Mouse (Mus musculus) left cerebral cortex, adult 8-10 months (tissue): ENCODE data around the gene Hist1h2bg. TPM values are rescaled to one million over a fixed set of nuclear protein-coding genes. Genes with fewer than 3 reads are reported as not detected.
A peak's percentile ranks its signal among the peaks of the same experiment; 100 is the strongest.
"Not testable (repeated sequence)": the region's sequence is repeated elsewhere in the genome, so short reads cannot be mapped to it uniquely, and the experiment has no call there.

Experiments
- DNase-seq, 2 experiments: peaks; one replicate each; pipeline ENCODE4 v3.0.0; 2022; ENCODE audit warnings: low spot score in 2 of 2
- total RNA-seq, 4 experiments: library from RNA; stranded (reverse); gene quantifications; 2 replicates each; pipeline ENCODE4 v1.2.4; 2022

Gene Hist1h2bg
- total RNA-seq, 4 experiments from 2014 or later: 60.3 to 72.4 (median 70.0) TPM

DNA sequence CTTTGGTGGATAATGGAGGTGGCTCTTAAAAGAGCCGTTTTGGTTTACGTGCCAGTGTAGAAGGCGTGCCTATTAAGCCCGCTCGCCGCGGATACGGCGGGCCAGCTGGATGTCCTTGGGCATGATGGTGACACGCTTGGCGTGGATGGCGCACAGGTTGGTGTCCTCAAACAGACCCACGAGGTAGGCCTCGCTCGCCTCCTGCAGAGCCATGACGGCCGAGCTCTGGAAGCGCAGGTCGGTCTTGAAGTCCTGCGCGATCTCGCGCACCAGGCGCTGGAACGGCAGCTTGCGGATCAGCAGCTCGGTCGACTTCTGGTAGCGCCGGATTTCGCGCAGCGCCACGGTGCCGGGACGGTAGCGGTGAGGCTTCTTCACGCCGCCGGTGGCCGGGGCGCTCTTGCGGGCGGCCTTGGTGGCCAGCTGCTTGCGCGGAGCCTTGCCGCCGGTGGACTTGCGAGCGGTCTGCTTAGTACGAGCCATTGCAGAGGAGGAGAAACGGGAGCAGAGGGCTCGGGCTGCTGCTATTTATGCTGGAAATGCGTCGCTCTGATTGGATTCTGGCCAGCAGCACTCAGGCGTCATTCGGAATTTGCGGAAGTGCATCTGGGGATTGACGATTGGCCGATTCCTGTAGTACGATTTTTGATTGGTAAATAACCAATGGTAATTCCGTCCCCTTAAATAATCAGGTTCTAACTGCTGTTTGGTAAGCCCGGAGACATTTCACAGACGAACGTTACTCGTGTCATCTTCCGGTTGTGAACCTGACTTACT, 9.1 kb upstream of the Hist1h2bg start, which contains the start of gene Hist1h3e:
TSS of gene Hist1h3e (minus strand) at position 487 of the 777 bp plus-strand sequence.
- peak; percentile 91 to 94 for DNase-seq

DNA sequence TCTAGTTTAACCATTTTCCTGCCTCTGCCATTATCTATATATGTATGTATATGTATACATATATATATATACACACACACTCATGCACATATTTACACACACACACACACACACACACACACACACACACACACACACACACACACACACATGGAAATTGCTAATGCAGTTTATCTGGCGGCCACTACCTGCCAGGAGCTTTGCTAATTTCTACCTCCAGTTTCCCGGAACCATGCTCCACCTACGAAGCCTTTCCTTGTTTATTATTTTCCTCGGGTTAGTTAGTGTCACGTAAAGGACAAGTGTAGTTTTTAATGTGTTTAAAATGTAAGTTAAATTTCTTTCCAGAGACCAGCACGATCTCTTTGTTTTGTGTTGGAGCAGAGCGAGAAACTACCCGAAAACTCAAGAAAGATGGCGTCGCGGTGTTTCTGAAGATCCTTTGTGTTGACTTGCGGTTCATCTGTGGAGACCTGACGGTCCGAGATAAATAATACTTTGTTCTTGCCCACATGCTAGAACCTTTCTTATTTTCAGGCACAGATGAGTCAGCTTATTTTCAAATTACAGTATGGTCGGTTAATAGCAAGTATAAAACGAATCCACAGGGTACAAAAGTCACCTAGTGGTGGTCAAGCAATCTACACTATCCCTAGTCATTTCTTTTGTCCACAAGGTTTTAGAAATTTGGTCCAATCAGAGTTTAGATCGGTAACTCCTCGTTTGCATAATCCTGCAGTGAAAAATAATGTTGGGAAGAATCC, 8.3 kb upstream of the Hist1h2bg start:
- no peak for DNase-seq

DNA sequence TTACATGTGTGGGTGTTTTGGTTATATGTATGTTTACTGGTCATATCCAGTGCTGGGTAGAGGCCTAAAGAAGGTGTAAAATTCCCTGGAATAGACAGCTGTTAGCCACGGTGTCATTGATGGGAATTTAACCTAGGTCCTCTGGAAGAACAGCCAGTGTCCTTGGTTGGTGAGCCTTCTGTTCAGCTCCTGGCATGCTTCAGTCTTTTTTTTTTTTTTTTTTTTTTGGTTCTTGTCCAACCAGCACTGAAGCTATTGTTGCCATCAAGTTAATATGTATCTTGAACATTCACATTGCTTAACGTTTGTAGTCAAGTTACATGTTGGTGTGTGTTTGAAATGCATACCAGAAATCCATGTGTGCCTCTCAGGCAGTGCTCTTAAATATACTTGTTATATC, 6.7 kb upstream of the Hist1h2bg start:
- DNase-seq: no peak

DNA sequence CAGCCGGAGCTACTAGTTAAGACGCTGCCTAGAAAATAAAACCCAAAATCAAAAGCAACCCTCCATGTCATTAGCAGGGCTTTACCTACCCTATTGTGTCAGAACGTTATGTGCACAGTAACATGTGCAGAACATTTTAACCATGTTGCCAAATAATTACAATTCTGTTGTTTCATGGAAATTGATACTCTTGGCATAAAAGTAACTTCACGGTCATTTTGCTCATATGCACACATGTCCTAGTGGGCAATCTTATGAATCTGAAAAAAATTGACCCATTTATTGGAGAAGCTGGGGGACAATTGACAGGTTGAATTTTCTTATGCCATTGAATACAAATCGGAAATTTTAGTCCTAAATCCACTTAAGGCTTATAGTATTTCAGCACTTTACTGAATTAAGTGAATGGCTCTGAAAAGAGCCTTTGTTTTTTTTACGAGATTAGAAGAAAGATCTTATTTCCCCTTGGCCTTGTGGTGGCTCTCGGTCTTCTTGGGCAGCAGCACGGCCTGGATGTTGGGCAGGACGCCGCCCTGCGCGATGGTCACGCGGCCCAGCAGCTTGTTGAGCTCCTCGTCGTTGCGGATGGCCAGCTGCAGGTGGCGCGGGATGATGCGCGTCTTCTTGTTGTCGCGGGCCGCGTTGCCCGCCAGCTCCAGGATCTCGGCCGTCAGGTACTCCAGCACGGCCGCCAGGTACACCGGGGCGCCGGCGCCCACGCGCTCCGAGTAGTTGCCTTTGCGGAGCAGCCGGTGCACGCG, 755 bp upstream of the Hist1h2bg start:
- not testable (repeated sequence) for DNase-seq

DNA sequence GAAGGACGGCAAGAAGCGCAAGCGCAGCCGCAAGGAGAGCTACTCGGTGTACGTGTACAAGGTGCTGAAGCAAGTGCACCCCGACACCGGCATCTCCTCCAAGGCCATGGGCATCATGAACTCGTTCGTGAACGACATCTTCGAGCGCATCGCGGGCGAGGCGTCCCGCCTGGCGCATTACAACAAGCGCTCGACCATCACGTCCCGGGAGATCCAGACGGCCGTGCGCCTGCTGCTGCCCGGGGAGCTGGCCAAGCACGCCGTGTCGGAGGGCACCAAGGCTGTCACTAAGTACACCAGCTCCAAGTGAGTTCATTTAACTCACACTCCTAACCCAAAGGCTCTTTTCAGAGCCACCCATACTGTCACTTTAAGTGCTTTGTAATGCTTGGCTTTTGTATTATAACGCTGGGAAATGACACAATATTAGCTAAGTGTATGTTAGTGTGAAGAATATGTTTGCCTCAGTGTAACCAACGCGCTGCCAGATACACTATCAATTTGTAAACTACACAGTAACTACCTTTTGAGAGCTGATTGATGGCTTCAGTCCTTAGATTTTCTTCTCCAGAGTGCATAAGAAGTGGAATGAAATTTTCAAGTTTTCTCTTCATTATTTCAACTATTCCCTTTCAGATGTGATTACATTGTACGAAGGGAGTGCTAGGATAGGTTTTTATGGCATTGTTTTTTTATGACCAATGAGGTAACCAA, 465 bp downstream of the Hist1h2bg start:
- DNase-seq: not testable (repeated sequence)

DNA sequence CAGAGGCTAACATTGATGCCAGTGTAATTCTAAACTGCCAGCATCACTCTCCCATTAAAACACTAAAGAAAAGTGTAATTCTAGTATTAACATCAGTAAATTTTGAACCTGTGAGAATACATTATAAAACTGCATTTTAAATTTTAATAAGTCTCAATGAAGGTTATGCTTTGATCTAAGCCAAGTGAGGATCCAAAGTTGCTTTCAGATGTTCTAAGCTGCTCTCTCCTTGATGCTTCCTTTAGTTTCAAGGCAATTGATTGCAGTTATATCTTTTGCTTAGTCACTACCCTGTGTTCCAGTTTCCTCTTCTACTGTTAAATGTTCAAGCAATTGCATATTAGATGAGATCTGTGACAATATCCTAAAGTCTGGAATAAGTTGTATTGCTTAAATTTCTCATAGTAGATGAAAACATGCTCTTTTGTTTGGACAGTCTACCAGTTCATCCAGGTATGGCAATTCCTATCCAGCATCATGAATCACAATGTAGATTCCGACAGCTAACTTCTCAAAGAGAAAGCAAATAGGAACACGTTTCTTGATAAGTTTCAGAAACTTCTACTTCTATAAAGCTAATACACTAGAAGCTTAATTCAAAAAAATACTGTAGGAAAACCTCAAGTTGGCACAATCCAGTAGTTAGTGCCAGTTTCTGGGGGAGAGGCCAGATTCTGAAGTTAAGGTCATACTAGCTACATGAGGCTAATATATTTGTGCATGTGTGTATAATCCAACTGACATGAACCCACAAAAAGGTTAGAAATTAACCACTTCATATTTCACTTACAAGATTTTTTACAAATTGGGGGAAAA, 1.2 kb downstream of the Hist1h2bg start:
- DNase-seq: no peak

DNA sequence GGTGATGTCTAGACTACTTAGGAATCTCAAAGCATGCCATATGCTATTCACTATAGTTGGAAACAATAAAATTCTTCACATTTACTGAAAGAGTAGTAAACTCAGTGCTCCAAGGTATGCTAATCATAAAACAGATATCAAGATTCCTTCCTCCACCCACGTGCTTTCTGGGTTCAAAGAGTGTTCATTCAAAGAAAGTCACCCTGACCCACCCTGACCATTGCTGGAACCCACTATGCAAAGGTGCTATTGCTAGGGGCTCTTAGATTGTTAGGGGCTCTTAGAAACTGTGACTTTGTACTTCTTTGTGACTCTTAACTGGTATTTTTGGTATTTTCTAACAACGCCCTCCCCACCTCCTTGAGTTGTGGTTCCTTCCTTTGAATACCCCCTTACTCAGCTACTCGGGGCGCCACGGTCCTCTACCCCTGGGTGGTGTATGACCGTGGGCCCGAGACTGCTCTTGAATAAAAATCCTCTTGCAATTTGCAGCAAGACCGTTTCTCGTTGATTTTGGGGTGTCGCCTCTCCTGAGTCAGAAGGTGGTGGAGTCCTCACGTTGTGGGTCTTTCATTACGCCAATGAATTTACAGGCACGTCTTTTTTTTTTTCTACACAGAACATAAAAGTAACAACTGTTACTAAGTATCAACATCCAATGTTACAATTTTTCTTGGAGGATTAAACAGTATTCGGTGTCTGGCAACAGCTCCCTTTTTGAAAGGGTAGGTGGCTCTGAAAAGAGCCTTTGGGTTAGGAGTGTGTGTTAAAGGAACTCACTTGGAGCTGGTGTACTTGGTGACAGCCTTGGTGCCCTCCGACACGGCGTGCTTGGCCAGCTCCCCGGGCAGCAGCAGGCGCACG, 2.1 kb downstream of the Hist1h2bg start:
- DNase-seq: not testable (repeated sequence)

DNA sequence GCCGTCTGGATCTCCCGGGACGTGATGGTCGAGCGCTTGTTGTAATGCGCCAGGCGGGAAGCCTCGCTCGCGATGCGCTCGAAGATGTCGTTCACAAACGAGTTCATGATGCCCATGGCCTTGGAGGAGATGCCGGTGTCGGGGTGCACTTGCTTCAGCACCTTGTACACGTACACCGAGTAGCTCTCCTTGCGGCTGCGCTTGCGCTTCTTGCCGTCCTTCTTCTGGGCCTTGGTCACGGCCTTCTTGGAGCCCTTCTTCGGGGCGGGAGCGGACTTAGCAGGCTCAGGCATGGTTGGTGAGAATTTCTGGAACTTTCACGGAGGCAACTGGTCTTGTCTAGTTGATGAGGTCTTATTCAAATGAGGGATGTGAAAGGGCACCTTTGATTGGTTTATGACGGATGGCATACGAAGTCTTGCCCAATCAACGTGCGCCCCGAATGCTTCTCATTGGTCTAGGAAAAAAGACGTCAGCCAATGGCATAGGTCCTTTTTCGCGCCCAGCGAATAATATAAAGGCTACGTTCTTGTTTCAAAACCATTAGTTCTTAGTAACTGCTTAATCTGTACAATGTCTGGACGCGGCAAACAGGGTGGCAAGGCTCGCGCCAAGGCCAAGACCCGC, 2.8 kb downstream of the Hist1h2bg start, which contains the start of the genes Hist1h2bf and Hist1h2ad:
TSS of gene Hist1h2bf (minus strand) at position 299 of the 627 bp plus-strand sequence.
TSS of gene Hist1h2ad (plus strand) at position 484 of the 627 bp plus-strand sequence.
- DNase-seq: peak; percentile 74 to 96

DNA sequence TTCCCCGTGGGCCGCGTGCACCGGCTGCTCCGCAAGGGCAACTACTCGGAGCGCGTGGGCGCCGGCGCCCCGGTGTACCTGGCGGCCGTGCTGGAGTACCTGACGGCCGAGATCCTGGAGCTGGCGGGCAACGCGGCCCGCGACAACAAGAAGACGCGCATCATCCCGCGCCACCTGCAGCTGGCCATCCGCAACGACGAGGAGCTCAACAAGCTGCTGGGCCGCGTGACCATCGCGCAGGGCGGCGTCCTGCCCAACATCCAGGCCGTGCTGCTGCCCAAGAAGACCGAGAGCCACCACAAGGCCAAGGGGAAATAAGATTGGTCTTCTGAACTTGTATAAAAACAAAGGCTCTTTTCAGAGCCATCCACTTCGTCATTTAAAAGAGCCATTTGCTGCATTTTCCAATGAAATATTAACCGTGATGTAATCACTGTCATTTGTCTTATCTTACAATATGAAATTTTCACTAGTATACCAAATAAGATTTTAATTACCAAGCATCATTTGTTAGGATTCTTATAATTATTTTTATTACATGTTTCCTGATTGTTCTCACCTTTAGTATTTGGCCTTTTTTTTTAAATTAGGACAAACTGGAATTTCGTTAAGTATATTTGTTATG, 3.5 kb downstream of the Hist1h2bg start:
- DNase-seq: not testable (repeated sequence)

DNA sequence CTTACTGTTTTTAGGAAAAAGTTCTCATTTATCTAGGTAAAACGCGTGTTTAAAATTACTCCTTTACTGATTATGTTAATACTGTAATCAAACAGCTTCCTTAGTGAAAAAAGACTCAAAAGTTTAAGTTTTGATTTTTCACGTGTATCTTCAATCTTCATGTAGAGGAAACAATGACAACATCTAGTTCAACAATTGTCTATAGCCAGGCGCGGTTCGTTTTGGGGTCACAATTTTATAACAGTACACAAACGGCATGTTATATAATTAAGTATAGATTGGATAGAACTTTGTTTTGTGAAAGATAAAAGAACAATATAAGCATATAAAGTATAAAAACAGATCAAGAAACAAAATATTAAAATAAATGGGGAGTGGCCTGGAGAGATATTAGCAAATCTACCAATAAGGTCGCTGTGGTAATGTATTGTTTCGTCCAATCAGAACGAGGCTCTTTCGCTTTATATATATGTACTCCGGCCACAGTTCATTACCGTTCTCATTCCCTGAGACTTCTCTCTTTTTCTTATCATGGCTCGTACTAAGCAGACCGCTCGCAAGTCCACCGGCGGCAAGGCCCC, 4.2 kb downstream of the Hist1h2bg start, which contains the start of gene Hist1h3d:
TSS of gene Hist1h3d (plus strand) at position 493 of the 581 bp plus-strand sequence.
- peak in 1 of 2 experiments; percentile 59 for DNase-seq

DNA sequence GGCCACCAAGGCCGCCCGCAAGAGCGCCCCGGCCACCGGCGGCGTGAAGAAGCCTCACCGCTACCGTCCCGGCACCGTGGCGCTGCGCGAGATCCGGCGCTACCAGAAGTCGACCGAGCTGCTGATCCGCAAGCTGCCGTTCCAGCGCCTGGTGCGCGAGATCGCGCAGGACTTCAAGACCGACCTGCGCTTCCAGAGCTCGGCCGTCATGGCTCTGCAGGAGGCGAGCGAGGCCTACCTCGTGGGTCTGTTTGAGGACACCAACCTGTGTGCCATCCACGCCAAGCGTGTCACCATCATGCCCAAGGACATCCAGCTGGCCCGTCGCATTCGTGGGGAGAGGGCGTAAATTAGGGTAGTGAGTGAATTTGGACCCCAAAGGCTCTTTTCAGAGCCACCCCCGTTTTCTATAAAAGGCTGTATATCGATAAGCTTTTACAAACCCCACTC, 4.7 kb downstream of the Hist1h2bg start:
- not testable (repeated sequence) for DNase-seq

DNA sequence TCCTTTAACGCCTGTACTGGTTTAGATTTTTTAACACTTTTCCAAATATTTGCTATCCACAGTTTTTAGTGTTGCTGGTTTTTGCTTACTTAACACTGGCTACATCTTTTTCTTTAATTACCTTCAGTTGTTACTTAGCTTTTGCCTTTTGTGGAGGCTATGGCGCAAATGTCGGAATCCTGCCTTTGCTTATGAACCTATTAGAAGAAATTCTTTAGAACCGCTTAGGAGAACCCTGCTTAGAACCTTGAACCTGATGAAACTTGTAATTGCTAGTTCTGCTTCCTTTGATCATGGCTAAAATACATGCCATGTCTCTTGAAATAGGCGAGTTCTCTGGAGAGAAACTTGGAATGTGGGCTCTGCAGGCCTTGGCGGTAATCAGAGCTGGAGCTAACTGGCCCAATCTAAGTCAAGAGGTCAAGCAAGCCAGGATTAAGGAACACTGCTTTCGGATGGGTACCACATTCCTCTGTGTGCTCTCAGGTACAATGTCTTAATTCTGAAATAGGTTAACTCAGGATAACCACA, 5.2 kb downstream of the Hist1h2bg start:
- no peak for DNase-seq

DNA sequence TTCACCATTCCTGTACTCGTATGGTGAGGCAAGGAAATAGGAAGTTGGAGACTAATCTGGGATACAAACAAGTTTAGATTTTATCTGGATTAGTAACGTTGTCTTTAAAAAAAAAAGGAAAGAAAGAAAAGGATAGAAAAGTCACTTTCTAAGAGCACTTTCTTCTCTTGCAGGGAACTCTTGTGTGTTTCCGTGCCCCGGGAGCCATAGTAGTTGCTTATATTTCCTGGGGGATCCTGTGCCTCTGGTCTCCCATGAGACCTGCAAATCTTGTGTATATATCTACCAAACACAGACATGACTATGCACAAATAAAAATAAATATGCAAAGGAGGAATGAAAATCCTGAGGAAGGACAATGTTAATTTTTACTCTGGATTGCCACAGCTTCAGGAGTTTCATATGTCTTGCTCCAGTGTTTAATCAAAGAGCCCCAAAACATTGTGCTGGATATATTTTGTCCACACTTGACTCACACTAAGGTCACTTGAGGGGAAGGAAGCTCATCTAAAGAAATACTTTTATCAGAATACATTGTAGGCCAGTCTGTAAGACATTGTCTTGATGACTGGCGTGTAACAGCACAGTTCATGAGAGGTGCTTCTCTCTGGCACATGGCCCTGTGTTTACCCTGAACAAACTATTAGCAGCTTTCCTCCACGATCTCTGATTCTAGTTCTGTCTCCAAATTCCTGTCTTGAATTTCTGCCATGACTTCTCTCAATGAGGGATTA, 5.9 kb downstream of the Hist1h2bg start:
- DNase-seq: no peak

DNA sequence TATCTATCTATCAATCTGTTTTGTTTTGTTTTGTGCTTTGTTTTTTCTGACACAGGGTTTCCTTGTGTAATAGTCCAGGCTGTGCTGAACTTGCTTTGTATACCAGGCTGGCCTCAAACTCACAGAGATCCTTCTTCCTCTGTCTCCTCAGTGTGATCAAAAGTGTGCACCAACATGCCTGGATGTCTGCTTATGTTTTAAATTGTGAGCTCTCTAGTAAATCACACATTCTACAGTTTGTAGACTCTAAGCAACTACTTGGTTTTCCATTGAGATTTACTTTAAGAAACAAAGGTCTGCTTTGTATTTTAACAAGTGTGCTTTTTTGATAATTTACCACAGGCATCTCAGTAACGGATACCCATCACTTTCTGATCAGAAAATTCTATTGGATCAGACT, 6.6 kb downstream of the Hist1h2bg start:
- no peak for DNase-seq

DNA sequence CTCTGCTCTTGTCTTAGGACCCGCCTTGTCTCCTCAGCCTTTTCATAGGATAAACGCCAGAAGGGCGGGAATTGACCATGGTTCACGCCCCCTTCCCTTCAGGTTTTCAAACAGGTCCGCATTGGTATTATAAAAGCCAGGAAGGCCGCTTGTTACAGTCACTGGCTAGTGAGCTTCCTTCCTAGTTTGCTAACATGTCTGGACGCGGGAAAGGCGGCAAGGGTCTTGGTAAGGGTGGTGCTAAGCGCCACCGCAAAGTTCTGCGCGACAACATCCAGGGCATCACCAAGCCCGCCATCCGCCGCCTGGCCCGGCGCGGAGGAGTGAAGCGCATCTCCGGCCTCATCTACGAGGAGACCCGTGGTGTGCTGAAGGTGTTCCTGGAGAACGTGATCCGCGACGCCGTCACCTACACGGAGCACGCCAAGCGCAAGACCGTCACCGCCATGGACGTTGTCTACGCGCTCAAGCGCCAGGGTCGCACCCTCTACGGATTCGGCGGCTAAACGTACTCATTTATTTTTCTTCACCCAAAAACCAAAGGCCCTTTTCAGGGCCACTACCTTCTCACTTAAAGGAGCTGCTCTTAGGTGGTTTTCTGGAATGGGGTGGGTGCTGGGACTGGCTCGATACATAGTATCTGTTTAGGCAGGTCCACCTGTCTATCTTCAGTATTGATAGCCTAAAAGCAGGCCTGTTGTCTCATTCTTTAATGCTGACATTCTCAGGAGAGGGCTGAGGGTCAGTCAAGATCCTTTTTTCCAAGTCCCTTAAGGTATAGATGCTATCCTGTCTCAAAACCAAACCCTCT, 10.4 kb downstream of the Hist1h2bg start, which contains the start of gene Hist1h4d:
TSS of gene Hist1h4d (plus strand) at position 191 of the 811 bp plus-strand sequence.
- peak; percentile 96 to 99 for DNase-seq
